Mouse (Mus musculus) lung, adult 2 months (tissue): ENCODE results near the gene Ndufaf1.

Source experiments
- CTCF ChIP-seq: fragments of 200-500 bp; IDR thresholded peaks from 2 replicates; pipeline ENCODE4 v1.5.1; 2011; ENCODE audit warnings: mild to moderate bottlenecking, low read length, control low read depth; ENCODE audit not compliant: insufficient read depth
- POLR2A ChIP-seq: fragments of 200-500 bp; IDR thresholded peaks from 2 replicates; pipeline ENCODE4 v1.6.1; 2011; ENCODE audit warnings: low read depth, mild to moderate bottlenecking, control low read depth, low read length, borderline replicate concordance; ENCODE audit errors: extremely low read depth

- peak; percentile 25; the same call in 1 of the 2 replicates for TF ChIP-seq CTCF
- no peak for TF ChIP-seq POLR2A
These were observed 6.4 kb upstream of the Ndufaf1 start for GRCm38 (mm10) chr2:119669010-119669409.
